Mouse (Mus musculus) cerebellum, postnatal 14 days (tissue): ENCODE data around the gene Ddx60.
"Not testable (repeated sequence)": the region's sequence is repeated elsewhere in the genome, so short reads cannot be mapped to it uniquely, and the experiment has no call there.

ENCODE experiments used
- DNase-seq, 2 experiments: peaks; one replicate each; pipeline ENCODE4 v3.0.0; 2021; ENCODE audit warnings: mixed read lengths in 2 of 2

The Ddx60 gene

GRCm38 (mm10) chr8:61927777-61928494 lies at the start of gene Ddx60:
TSS of gene Ddx60 (plus strand) at chr8:61928087.
- peak; percentile 85 to 92 for DNase-seq

DNA sequence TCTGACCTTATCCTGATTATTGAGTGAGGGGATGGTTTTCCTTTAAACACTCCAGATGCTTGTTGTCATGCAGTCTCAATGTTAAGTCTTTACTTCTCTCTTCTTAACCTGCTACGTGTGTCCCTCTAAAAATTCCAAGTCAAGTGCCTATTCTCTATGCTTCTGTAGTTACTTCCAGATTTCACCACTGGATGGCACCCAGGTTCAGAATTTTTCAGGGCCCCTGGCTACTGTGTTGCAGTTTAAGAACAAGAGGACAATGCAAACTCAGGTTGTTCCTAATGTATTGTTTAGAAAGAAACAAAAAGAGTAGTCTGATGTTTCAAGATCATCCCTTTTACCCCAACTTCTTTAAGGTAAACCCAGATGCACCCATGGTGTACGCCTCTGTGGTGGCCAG lies 33.8 kb upstream of the Ddx60 start:
- peak; percentile 61 to 64 for DNase-seq

- DNase-seq, result no peak
Observed at GRCm38 (mm10) chr8:61896742-61897141, 31.1 kb upstream of the Ddx60 start.

DNA sequence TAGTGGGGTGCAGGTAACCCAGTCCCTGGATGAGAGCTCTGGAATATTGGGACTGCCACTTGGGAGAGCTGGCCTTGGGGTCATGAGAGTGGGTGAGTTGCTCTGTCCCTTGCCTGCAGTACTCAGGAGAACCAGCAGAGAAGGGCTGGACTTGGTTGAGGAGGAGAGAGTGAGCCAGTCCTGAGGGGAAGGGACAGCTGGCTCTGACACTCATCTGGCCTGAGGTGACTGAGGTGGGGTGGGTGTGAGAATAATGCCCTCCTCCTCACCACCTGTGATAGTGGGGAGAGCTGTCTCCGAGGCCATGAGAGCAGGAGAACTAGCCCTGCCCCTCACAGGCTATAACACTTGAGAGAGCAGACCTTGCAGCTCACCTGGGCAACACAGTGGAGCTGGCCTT lies 30.5 kb upstream of the Ddx60 start:
- no peak for DNase-seq

DNA sequence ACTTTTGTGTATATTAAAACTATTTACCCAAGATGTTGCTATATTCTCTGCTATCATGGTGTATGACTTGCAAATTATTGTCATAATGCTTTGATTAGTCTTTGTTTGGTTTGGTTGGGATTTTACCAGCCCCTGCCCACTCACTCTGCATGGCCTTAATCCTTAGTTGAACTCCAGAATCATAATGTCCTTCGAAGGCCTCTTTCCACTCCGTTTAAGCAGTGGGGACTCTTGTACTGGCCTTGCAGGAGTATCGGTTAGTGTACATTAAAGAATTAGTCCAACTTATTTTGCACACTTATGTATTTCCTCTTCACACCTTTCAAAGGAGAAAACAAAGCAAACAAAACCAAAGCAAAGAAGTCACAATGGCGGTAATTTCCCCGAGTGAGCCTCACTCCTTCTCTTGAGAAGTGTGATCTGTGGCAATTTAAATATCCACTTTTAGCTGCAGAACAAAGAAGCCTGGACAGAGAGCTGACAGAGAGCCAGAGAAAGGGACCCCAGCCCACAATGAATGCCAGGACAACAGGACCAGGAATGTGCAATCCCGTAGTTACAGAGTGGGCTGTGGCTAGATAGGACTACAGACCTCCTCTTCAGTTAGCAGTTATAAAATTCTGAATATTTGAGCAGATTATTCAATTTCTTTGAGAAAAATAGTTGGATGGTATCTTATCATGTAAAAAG lies 26.7 kb upstream of the Ddx60 start:
- DNase-seq, result no peak

DNA sequence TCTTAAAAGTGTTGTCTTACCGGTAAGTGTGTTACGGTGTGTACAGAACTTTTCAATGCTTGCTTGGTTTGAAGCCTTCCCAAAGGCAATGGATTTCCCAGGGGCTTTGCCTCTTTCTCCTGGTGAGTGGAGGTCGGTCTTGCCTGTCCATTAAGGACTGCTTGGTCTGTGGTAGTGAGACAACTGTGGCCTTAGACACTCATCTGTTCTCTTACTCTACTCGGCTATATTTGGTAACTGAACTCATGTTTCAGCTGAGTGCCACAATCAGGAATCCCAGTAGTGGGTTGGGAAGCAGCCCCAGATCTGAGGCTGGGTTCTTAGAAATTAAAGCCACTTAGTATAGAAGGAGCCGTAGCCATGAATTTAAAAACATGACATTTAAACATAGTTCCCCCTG lies 25.4 kb upstream of the Ddx60 start, which contains the start of gene Palld:
Palld (minus strand) TSS at position 170 of the 400 bp plus-strand sequence.
- DNase-seq, result no peak

- peak; percentile 6 to 24 for DNase-seq
Observed at GRCm38 (mm10) chr8:61908303-61909215, 19.3 kb upstream of the Ddx60 start.

DNA sequence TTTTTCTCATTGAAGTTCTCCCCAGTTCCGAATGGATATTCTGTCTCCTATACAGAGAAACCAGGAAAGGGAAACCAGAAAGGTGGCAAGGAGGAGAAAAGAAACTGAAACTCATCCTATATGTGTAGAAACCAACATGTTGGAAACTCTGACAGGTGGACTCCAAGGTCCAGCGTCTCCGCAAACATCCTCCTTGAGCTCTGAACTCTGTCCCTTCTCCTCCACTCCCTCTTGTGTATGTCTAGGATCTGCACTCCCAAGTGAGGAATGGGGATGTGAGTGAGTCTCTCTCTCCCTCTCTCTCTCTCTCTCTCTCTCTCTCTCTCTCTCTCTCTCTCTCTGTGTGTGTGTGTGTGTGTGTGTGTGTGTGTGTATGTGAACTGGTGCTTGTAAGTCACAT lies 18.6 kb upstream of the Ddx60 start:
- no peak for DNase-seq

- DNase-seq, result no peak
Observed at GRCm38 (mm10) chr8:61912817-61913216, 15.1 kb upstream of the Ddx60 start.

DNA sequence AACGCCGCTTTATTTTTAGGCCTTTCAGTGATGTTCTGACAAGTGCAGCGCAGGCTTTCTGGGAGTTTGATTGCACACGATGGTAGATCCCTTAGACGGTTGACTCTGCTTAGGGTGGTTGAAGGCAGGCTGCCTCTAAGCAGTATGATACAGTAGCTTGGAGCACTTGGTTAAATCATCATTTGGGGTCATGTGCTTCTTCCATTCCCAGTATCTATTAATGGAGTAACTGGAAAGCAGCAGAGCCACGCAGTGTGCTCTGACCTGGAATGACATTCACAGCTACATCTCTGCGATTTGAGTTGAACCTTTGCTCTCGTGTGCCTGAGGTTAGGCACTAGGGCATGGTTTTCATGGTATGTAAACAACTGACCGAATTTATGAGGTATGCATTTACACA lies 13.9 kb upstream of the Ddx60 start:
- DNase-seq, result no peak

- DNase-seq, result no peak
Observed at GRCm38 (mm10) chr8:61917287-61917686, 10.6 kb upstream of the Ddx60 start.

GRCm38 (mm10) chr8:61919145-61919788 lies 8.6 kb upstream of the Ddx60 start:
- no peak for DNase-seq

GRCm38 (mm10) chr8:61920389-61920788 lies 7.5 kb upstream of the Ddx60 start:
- DNase-seq, result no peak

GRCm38 (mm10) chr8:61921454-61922054 lies 6.3 kb upstream of the Ddx60 start:
- no peak for DNase-seq

DNA sequence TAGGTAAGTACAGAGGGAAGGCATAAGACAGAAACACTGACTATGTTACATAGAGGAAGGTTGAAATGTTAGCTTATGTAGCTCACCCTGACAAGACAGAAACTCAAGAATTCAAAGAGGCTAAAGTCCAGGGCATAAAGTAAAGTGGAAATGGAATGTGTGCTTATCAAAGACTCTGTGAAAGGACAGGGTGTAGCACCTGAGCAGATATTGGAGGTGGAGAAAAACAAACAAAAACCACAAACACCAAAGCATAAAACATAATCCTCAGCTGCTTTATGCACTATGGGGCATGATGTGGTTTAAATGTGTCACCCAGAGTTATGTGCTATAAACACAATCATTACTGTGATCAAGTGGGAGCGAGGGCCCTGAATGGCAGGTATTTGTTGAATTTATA lies 3.4 kb upstream of the Ddx60 start:
- DNase-seq, result no peak

DNA sequence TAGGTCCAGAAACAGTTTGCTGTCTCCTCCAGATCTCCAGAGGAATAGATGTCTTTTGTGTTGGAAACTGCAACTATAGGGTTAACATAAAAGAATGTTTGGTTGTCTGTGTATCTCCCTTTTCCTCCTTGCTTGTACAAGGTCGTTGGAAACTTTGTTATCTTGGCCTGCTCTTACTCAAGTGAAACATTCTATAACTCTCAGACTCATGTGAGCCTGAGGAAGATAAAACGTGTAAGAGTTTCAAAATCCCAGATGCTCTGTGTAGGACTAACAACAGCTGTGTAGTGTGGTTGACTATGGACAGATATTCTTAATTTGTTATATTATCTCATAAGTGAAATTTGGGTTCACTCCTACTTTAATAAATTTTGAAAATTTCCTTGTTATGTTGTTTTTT lies 5.4 kb downstream of the Ddx60 start:
- DNase-seq, result no peak

DNA sequence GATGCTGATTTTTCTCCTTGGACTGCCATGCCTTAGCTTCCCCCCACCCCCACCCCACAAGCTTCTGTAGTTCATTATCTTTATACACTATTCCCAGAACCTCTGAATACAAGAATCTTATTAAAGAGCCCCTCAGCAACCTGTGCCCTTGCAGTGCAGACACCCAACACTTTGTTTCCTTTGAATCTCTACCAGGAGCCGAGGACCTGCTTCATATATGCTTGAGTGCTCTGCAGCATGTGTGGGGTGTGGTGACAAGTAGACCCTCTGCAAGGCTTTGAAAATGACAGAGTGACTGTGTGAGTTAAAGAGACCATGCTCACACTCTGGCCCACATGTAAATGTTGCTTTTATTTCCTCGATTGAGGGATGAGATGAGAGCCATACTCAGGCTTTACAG lies 9.7 kb downstream of the Ddx60 start:
- no peak for DNase-seq

DNA sequence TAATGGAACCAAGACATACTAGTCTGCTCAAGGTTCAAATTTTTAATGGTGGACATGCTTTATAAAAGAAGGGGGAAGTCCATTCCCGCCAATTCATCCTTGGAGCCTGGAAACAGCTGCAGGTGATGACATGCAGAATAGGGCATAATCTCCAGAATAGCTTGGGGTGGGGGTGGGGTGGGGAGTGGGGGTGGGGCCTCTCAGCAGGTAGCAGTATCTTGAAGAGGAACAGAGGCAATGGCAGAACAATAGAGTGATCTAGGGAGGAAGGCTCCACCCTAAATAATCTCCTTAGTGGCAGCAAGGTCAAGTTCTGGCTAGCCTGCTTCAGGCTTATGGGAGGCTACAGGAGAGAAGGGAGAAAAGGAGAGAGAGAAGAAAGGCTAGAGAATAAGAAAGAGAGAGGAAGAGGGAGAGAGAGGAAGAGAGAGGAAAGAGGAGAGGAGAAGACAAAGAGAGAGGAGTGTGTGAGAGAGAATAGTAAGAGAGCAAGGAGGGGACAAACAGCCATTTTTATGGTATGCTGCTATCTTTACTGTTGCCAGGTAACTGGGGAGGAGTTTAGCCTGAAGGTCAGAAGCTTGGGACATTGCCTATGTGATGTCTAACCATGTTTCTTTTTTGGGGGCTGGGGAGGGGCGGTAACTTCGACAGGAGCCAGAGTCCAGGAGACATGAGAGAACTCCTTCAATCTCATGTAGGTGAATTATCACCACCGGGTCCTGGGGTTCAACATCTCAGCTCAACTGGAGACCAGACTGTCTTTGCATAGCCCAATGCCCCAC lies 36.9 kb downstream of the Ddx60 start:
- not testable (repeated sequence) for DNase-seq

DNA sequence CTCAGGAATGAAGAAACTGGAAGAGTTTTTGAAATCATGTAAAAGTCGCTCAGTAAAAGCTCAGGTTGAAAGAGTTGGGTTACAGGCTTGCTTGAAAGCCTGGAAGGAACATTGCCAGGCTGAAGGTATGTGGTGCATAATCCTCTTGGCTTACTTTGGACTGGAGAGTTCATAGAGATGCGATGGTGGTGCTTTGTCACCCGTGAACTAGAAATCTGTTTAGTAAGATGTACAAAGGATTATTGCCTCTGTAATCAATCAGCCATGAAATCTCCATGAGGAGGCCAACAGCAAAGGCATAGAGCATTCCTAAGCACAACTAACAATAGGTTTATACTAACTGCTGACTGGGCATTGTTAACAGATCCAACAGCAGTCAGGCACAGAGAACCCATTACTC lies 41.7 kb downstream of the Ddx60 start:
- DNase-seq, result peak in 1 of 2 experiments; percentile 2

- DNase-seq, result no peak
Observed at GRCm38 (mm10) chr8:61984941-61985340, 57.1 kb downstream of the Ddx60 start.

DNA sequence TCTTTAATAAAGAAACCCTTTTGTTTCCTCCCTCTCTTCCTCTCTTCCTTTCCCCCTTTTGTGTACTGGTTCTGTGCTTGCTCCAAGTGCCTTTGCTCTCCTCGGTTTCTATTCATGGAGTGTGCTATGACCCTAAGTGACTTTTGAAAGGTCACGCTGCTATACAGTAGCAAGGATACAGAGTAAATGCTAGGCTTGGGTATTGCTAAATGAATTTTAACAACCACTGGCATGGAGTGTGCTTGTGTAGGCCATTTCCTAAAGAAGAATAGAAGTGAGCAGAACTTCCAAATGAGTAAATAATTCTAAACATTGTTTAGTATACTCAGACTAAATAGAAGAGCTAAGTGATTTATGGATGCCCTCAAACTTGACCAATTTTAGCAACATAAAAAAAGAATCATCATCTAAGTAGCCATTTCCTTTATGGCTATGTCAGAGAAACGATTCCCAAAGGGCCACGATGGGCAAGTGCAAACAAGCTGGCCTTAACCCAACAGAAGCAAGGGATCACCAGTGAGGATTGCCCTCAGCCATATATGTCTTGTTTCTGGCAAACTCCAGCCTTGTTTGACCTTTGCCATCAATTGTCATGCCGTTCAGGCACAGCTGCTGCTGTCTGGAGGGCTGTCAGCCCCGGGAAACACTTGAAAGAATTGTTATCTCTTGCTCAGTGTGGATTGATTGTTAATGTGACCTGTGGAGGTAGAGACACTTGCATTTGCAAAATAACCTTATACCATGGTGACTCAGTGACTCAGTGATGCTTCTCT lies 58.0 kb downstream of the Ddx60 start:
- DNase-seq, result no peak
